8 mouse cellular contexts compared by ENCODE assay signal in the genomic region with DNA sequence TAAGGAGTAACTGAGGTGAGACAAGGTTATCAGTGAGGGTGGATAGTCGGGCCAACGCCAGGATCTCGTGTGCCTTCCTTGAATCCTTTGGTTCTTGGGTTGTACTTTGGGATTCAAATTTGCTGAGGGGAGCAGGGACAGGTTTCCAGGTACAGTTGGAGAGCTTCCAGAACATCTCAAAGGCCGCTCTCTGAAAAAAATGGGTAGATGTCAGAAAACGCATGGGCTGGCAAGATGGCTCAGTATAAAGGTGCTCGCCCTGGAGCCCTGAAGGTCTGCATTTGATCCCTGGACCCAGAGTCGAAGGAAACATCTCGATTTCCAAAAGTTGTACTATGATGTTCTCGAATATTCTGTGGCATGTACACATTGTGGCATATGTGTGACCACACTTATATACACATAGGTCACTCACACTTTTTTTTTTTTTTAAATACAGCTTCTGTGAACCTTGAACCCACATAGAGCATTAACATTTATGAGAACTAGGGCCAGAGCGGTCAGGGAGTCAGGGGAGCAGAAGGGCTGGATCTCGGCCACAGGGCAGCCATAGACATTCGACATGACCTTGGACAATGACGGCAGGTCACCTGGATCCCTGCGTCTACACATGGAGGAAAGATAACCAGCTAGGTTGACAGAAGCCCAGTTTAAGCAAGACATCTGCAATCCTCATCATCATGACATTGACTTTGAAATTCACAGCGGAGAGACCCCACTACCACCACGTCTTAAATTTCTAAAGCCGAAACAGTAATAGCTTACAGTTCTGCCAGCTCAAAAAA. TPM values are rescaled to one million over a fixed set of nuclear protein-coding genes. Genes with fewer than 3 reads are reported as not detected.
A peak's percentile ranks its signal among the peaks of the same experiment; 100 is the strongest.
DNase-seq lines count a peak whose midpoint lies in the region; ATAC-seq lines count a peak whose summit lies in the region.

No protein-coding gene starts in this region.

- no peak for ATAC-seq in embryonic facial prominence, embryonic 12.5 days (ENCODE audit: insufficient number of reproducible peaks, insufficient read depth, low FRiP score, low TSS enrichment)
- ATAC-seq in forebrain, embryonic 13.5 days: no peak
- ATAC-seq in intestine, embryonic 15.5 days: no peak
- no peak for ATAC-seq in granulocyte monocyte progenitor cell, adult 5-6 weeks (replicated peaks; ENCODE audit: poor library complexity, severe bottlenecking)

- H3K27me3 ChIP-seq in embryonic facial prominence, embryonic 12.5 days: no peaks in the 10 kb centered on the region
- peaks cover 23% of the 10 kb centered on the region for H3K27me3 ChIP-seq in forebrain, embryonic 13.5 days
- no peaks in the 10 kb centered on the region for H3K27me3 ChIP-seq in intestine, embryonic 15.5 days (replicated peaks)
- no peaks in the 10 kb centered on the region for H3K27me3 ChIP-seq in midbrain, embryonic 10.5 days (ENCODE audit: low read depth, poor library complexity, severe bottlenecking)

- WGBS in embryonic facial prominence, embryonic 12.5 days: 45% methylated on average over 17 of the region's 17 CpGs
- WGBS in forebrain, embryonic 13.5 days: 59% methylated on average over 17 of the region's 17 CpGs
- 52% methylated on average over 17 of the region's 17 CpGs for WGBS in intestine, embryonic 15.5 days
- 55% methylated on average over 17 of the region's 17 CpGs for WGBS in midbrain, embryonic 10.5 days

- H3K4me2 ChIP-seq in embryonic facial prominence, embryonic 12.5 days (replicated peaks): peak overlapping the region; percentile 44
- H3K4me2 ChIP-seq in forebrain, embryonic 13.5 days: peak overlapping the region; percentile 62
- H3K4me2 ChIP-seq in intestine, embryonic 15.5 days (replicated peaks): peak overlapping the region; percentile 46; the same call in 1 of the 2 replicates

- H3K9ac ChIP-seq in embryonic facial prominence, embryonic 12.5 days: no peak overlapping the region
- H3K9ac ChIP-seq in forebrain, embryonic 13.5 days: no peak overlapping the region
- H3K9ac ChIP-seq in intestine, embryonic 15.5 days: no peak overlapping the region

- H3K27ac ChIP-seq in embryonic facial prominence, embryonic 12.5 days: peak overlapping the region; percentile 99
- H3K27ac ChIP-seq in forebrain, embryonic 13.5 days: peak overlapping the region; percentile 81
- H3K27ac ChIP-seq in intestine, embryonic 15.5 days: peak overlapping the region; percentile 96
- H3K27ac ChIP-seq in midbrain, embryonic 10.5 days (replicated peaks): peak overlapping the region; percentile 99

- DNase-seq in midbrain, embryonic 10.5 days (ENCODE audit: low spot score): no peak
- no peak for DNase-seq in adrenal gland, postnatal 25 days
- DNase-seq in thymus, postnatal 4 days: no peak
- DNase-seq in left cerebral cortex, adult 8-10 months (ENCODE audit: low spot score in 2 of 2): no peak

- H3K9me3 ChIP-seq in embryonic facial prominence, embryonic 12.5 days: no peaks in the 10 kb centered on the region
- no peaks in the 10 kb centered on the region for H3K9me3 ChIP-seq in forebrain, embryonic 13.5 days (replicated peaks)
- no peaks in the 10 kb centered on the region for H3K9me3 ChIP-seq in intestine, embryonic 15.5 days
- H3K9me3 ChIP-seq in midbrain, embryonic 10.5 days (replicated peaks): no peaks in the 10 kb centered on the region

- peaks cover 56% of the 10 kb centered on the region for H3K4me1 ChIP-seq in embryonic facial prominence, embryonic 12.5 days
- H3K4me1 ChIP-seq in forebrain, embryonic 13.5 days: peaks cover 66% of the 10 kb centered on the region
- peaks cover 48% of the 10 kb centered on the region for H3K4me1 ChIP-seq in intestine, embryonic 15.5 days (replicated peaks)
- peaks cover 96% of the 10 kb centered on the region for H3K4me1 ChIP-seq in midbrain, embryonic 10.5 days

- no peaks in the 10 kb centered on the region for H3K36me3 ChIP-seq in embryonic facial prominence, embryonic 12.5 days
- H3K36me3 ChIP-seq in forebrain, embryonic 13.5 days (ENCODE audit: poor library complexity, severe bottlenecking): no peaks in the 10 kb centered on the region
- no peaks in the 10 kb centered on the region for H3K36me3 ChIP-seq in intestine, embryonic 15.5 days
- H3K36me3 ChIP-seq in midbrain, embryonic 10.5 days: peaks cover under 1% of the 10 kb centered on the region; the same call in 1 of the 2 replicates

- H3K4me3 ChIP-seq in embryonic facial prominence, embryonic 12.5 days: no peak overlapping the region
- no peak overlapping the region for H3K4me3 ChIP-seq in forebrain, embryonic 13.5 days
- no peak overlapping the region for H3K4me3 ChIP-seq in intestine, embryonic 15.5 days (replicated peaks)
- peak overlapping the region; percentile 96; the same call in 1 of the 2 replicates for H3K4me3 ChIP-seq in midbrain, embryonic 10.5 days

RNA-seq across cellular contexts. Expression of a gene that starts 3.8 kb away (rescaled TPM):
- 612 and 623 TPM in 2 replicates for polyA plus RNA-seq in embryonic facial prominence, embryonic 12.5 days (2016; fragmentation: Nextera tagmentation; extraction: Ambion mirVana)
- 90.9 and 119 TPM in 2 replicates for polyA plus RNA-seq in forebrain, embryonic 13.5 days (2015; fragmentation: Nextera tagmentation; extraction: Ambion mirVana)
- polyA plus RNA-seq in intestine, embryonic 15.5 days (2015; fragmentation: Nextera tagmentation; extraction: Ambion mirVana): 269 and 285 TPM in 2 replicates
- polyA plus RNA-seq in midbrain, embryonic 10.5 days (2016; fragmentation: Nextera tagmentation; extraction: Ambion mirVana): 619 and 802 TPM in 2 replicates
- 59.6 and 78.0 TPM in 2 replicates for total RNA-seq in adrenal gland, postnatal 25 days (2021)
- total RNA-seq in granulocyte monocyte progenitor cell, adult 5-6 weeks (2014; fragmentation: Nextera tagmentation): not detected in 2 replicates
- not detected in 2 replicates for total RNA-seq in granulocyte monocyte progenitor cell, adult 5-6 weeks (2017)
- 10 to 100 TPM; 34.7 to 39.3 (median 38.4) TPM for total RNA-seq in left cerebral cortex, adult 8-10 months (2022)

RNA-seq across cellular contexts. Expression of a gene that starts 32.7 kb away (rescaled TPM):
- polyA plus RNA-seq in embryonic facial prominence, embryonic 12.5 days (2016; fragmentation: Nextera tagmentation; extraction: Ambion mirVana): 8.3 and 8.7 TPM in 2 replicates
- 9.7 and 11.3 TPM in 2 replicates for polyA plus RNA-seq in forebrain, embryonic 13.5 days (2015; fragmentation: Nextera tagmentation; extraction: Ambion mirVana)
- polyA plus RNA-seq in intestine, embryonic 15.5 days (2015; fragmentation: Nextera tagmentation; extraction: Ambion mirVana): 8.1 and 9.8 TPM in 2 replicates
- polyA plus RNA-seq in midbrain, embryonic 10.5 days (2016; fragmentation: Nextera tagmentation; extraction: Ambion mirVana): 10.3 and 10.8 TPM in 2 replicates
- total RNA-seq in adrenal gland, postnatal 25 days (2021): 4.1 and 4.8 TPM in 2 replicates
- 2.9 and 9.4 TPM in 2 replicates for total RNA-seq in granulocyte monocyte progenitor cell, adult 5-6 weeks (2014; fragmentation: Nextera tagmentation)
- 3.7 and 4.3 TPM in 2 replicates for total RNA-seq in granulocyte monocyte progenitor cell, adult 5-6 weeks (2017)
- 1 to 10 TPM in 1 of 4 experiments, under 1 TPM in 3; 0.37 to 1.3 (median 0.48) TPM for total RNA-seq in left cerebral cortex, adult 8-10 months (2022)
